Mouse (Mus musculus) small intestine, adult 2 months (tissue): ENCODE measurements around the gene Lrig1.

Experiments used
- CTCF ChIP-seq: fragments of 200-500 bp; IDR thresholded peaks from 2 replicates; pipeline ENCODE4 v1.5.1; 2012; ENCODE audit warnings: low read depth, mild to moderate bottlenecking, control low read depth, inconsistent platforms, low read length, moderate library complexity, mixed read lengths; ENCODE audit not compliant: insufficient replicate concordance, insufficient read length; ENCODE audit errors: extremely low read depth
- POLR2A ChIP-seq: fragments of 200-500 bp; IDR thresholded peaks from 2 replicates; pipeline ENCODE4 v1.6.1; 2012; ENCODE audit warnings: low read depth, mild to moderate bottlenecking, control low read depth, inconsistent platforms, low read length, moderate library complexity

- no peak for TF ChIP-seq POLR2A
- no peak for TF ChIP-seq CTCF
Observed at GRCm38 (mm10) chr6:94596761-94597485, 103.0 kb downstream of the Lrig1 start.
